11 mouse cellular contexts compared by ENCODE assay signal in the genomic region with DNA sequence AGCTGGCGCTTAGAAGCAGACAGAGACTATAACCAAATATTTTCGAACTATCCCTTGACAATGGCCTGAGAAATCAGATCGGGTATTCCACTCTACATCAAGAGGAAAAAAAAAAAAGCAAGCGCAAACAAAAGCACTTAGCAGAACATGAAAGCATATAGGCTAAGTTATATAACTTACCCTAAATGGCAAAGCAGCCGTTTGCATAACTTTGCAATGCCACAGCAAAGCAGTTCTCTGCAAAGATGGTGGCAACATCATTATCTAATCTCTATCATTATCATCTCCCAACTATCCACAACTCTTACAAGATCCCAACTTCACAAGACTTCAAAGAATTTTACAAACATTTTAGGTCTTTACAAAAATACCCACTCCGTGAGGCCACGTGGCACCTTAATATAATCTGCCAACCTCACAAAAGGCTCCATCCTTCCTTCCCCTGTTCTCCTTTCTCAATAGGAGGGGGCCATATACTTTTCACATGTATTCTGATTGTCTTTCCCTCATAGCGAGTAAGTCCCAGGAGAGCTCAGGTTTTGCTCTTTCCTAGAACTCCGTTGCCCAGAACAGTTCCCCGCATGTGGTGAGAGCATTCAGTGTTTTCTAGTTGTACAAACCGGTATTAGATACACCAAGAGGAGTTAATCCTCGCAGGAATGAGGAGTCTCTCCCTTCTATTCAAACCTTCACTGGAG. TPM values are rescaled to one million over a fixed set of nuclear protein-coding genes. Genes with fewer than 3 reads are reported as not detected.
DNase-seq lines count a peak whose midpoint lies in the region; ATAC-seq lines count a peak whose summit lies in the region.
"Had no signal": no experiment of that assay in that cellular context is flagged by ENCODE, and none has a peak within 500 bp of the region (broad histone marks: within the 10 kb centered on the region; RNA-seq: fewer than 3 reads in every experiment).

No protein-coding gene starts in this region.

- H3K36me3 ChIP-seq in hindbrain, embryonic 13.5 days: no peaks in the 10 kb centered on the region
- H3K36me3 ChIP-seq in hindbrain, embryonic 11.5 days (ENCODE audit: control insufficient read depth, insufficient read depth, low read length): no peaks in the 10 kb centered on the region
- H3K36me3 ChIP-seq in embryonic facial prominence, embryonic 13.5 days: no peaks in the 10 kb centered on the region
- H3K36me3 ChIP-seq in midbrain, embryonic 13.5 days: no peaks in the 10 kb centered on the region
- H3K36me3 ChIP-seq: G1E; liver, embryonic 13.5 days had no signal

- ATAC-seq in hindbrain, embryonic 13.5 days (ENCODE audit: low FRiP score): no peak
- no peak for ATAC-seq in hindbrain, embryonic 11.5 days (ENCODE audit: low FRiP score)
- no peak for ATAC-seq in embryonic facial prominence, embryonic 13.5 days (ENCODE audit: insufficient number of reproducible peaks, insufficient read depth, low FRiP score, low TSS enrichment, low read depth)
- ATAC-seq in midbrain, embryonic 13.5 days: no peak

- H3K27me3 ChIP-seq in hindbrain, embryonic 13.5 days: no peaks in the 10 kb centered on the region
- H3K27me3 ChIP-seq in hindbrain, embryonic 11.5 days (ENCODE audit: control insufficient read depth, insufficient read depth, low read length): no peaks in the 10 kb centered on the region; the same call in 1 of the 2 replicates
- H3K27me3 ChIP-seq in embryonic facial prominence, embryonic 13.5 days: peaks cover 32% of the 10 kb centered on the region
- H3K27me3 ChIP-seq in midbrain, embryonic 13.5 days: no peaks in the 10 kb centered on the region

- no peak overlapping the region for H3K27ac ChIP-seq in hindbrain, embryonic 13.5 days
- H3K27ac ChIP-seq in hindbrain, embryonic 11.5 days (ENCODE audit: low read depth, low read length): no peak overlapping the region
- no peak overlapping the region for H3K27ac ChIP-seq in embryonic facial prominence, embryonic 13.5 days
- H3K27ac ChIP-seq in midbrain, embryonic 13.5 days: no peak overlapping the region
- H3K27ac ChIP-seq: liver, embryonic 13.5 days had no signal

- H3K4me1 ChIP-seq in hindbrain, embryonic 13.5 days (replicated peaks): peaks cover 27% of the 10 kb centered on the region
- no peaks in the 10 kb centered on the region; the same call in 1 of the 2 replicates for H3K4me1 ChIP-seq in hindbrain, embryonic 11.5 days (replicated peaks; ENCODE audit: control insufficient read depth, insufficient read depth, low read length)
- peaks cover 14% of the 10 kb centered on the region for H3K4me1 ChIP-seq in embryonic facial prominence, embryonic 13.5 days
- peaks cover 24% of the 10 kb centered on the region for H3K4me1 ChIP-seq in midbrain, embryonic 13.5 days (replicated peaks)

- H3K4me3 ChIP-seq in hindbrain, embryonic 13.5 days: peak overlapping the region; percentile 79
- no peak overlapping the region for H3K4me3 ChIP-seq in hindbrain, embryonic 11.5 days (ENCODE audit: low read depth, low read length)
- 0 out of 2 replicates have a peak overlapping the region, but pooled peaks have one; percentile 9 for H3K4me3 ChIP-seq in embryonic facial prominence, embryonic 13.5 days
- H3K4me3 ChIP-seq in midbrain, embryonic 13.5 days (replicated peaks): peak overlapping the region; percentile 76

- H3K4me2 ChIP-seq in hindbrain, embryonic 13.5 days: peak overlapping the region; percentile 84
- H3K4me2 ChIP-seq in hindbrain, embryonic 11.5 days (replicated peaks; ENCODE audit: low read depth, low read length): no peak overlapping the region
- peak overlapping the region; percentile 92 for H3K4me2 ChIP-seq in embryonic facial prominence, embryonic 13.5 days
- peak overlapping the region; percentile 74 for H3K4me2 ChIP-seq in midbrain, embryonic 13.5 days (replicated peaks)

- H3K9me3 ChIP-seq in hindbrain, embryonic 13.5 days: no peaks in the 10 kb centered on the region
- no peaks in the 10 kb centered on the region for H3K9me3 ChIP-seq in hindbrain, embryonic 11.5 days (ENCODE audit: control insufficient read depth, low read length)
- no peaks in the 10 kb centered on the region for H3K9me3 ChIP-seq in embryonic facial prominence, embryonic 13.5 days
- H3K9me3 ChIP-seq in midbrain, embryonic 13.5 days: no peaks in the 10 kb centered on the region
- H3K9me3 ChIP-seq: liver, embryonic 13.5 days had no signal

- no peak for DNase-seq in hindbrain, embryonic 11.5 days (ENCODE audit: low spot score)
- DNase-seq in brain, adult 2 months (ENCODE audit: low read depth, low spot score): peak; percentile 60
- no peak for DNase-seq in c-Kit-positive CD71-positive TER-119-positive erythroid progenitor cells, embryonic 14.5 days (ENCODE audit: low spot score)
- DNase-seq in adipocyte (ENCODE audit: low spot score): no peak
- DNase-seq: adrenal gland, postnatal 25 days; liver, embryonic 13.5 days; right cerebral cortex, postnatal 14 days had no signal

- 0 out of 2 replicates have a peak overlapping the region, but pooled peaks have one; percentile 39 for H3K9ac ChIP-seq in hindbrain, embryonic 13.5 days
- H3K9ac ChIP-seq in hindbrain, embryonic 11.5 days (ENCODE audit: low read depth, low read length): no peak overlapping the region
- H3K9ac ChIP-seq in embryonic facial prominence, embryonic 13.5 days: no peak overlapping the region
- H3K9ac ChIP-seq in midbrain, embryonic 13.5 days (replicated peaks): no peak overlapping the region
- H3K9ac ChIP-seq: liver, embryonic 13.5 days had no signal

- 66% methylated on average over 12 of the region's 12 CpGs for WGBS in hindbrain, embryonic 13.5 days
- 67% methylated on average over 12 of the region's 12 CpGs for WGBS in hindbrain, embryonic 11.5 days
- 52% methylated on average over 12 of the region's 12 CpGs for WGBS in embryonic facial prominence, embryonic 13.5 days
- 50% methylated on average over 12 of the region's 12 CpGs for WGBS in midbrain, embryonic 13.5 days

RNA-seq across cellular contexts. Expression of gene Prkaa2, which starts 1.6 kb away (rescaled TPM):
- 11.5 and 11.9 TPM in 2 replicates for polyA plus RNA-seq in hindbrain, embryonic 13.5 days (2015; fragmentation: Nextera tagmentation; extraction: Ambion mirVana)
- 5.0 TPM in 2 replicates for polyA plus RNA-seq in hindbrain, embryonic 11.5 days (2014; fragmentation: Nextera tagmentation; extraction: Ambion mirVana)
- polyA plus RNA-seq in embryonic facial prominence, embryonic 13.5 days (2015; fragmentation: Nextera tagmentation; extraction: Ambion mirVana): 1.5 and 1.7 TPM in 2 replicates
- 9.8 and 11.1 TPM in 2 replicates for polyA plus RNA-seq in midbrain, embryonic 13.5 days (2015; fragmentation: Nextera tagmentation; extraction: Ambion mirVana)
- polyA plus RNA-seq: G1E had no signal

RNA-seq across cellular contexts. Expression of gene Plpp3, which starts 49.1 kb away (rescaled TPM):
- polyA plus RNA-seq in hindbrain, embryonic 13.5 days (2015; fragmentation: Nextera tagmentation; extraction: Ambion mirVana): 79.0 and 81.9 TPM in 2 replicates
- polyA plus RNA-seq in hindbrain, embryonic 11.5 days (2014; fragmentation: Nextera tagmentation; extraction: Ambion mirVana): 51.1 and 52.7 TPM in 2 replicates
- polyA plus RNA-seq in embryonic facial prominence, embryonic 13.5 days (2015; fragmentation: Nextera tagmentation; extraction: Ambion mirVana): 150 and 160 TPM in 2 replicates
- 58.5 TPM in 2 replicates for polyA plus RNA-seq in midbrain, embryonic 13.5 days (2015; fragmentation: Nextera tagmentation; extraction: Ambion mirVana)
- polyA plus RNA-seq: G1E had no signal
